Mouse (Mus musculus) kidney, adult 2 months (tissue): ENCODE results near the gene Cmbl. TPM values are rescaled to one million over a fixed set of nuclear protein-coding genes. Genes with fewer than 3 reads are reported as not detected.
A peak's percentile ranks its signal among the peaks of the same experiment; 100 is the strongest.

ENCODE experiments used
- DNase-seq: peaks from one replicate; pipeline ENCODE4 v3.0.0; 2021
- H3K27ac ChIP-seq: fragments of 200-500 bp; 2 replicates; pipeline ENCODE4 v1.5.1; 2012; ENCODE audit warnings: low read depth, low read length, control low read depth, inconsistent platforms; ENCODE audit not compliant: insufficient read depth
- H3K27me3 ChIP-seq: fragments of 200-500 bp; replicated peaks from 2 replicates; pipeline ENCODE4 v1.6.1; 2012; ENCODE audit warnings: mild to moderate bottlenecking, moderate library complexity, low read length, inconsistent platforms; ENCODE audit not compliant: control insufficient read depth, insufficient read depth
- H3K36me3 ChIP-seq: fragments of 200-500 bp; 2 replicates; pipeline ENCODE4 v1.6.1; 2012; ENCODE audit warnings: mild to moderate bottlenecking, moderate library complexity, low read length, inconsistent platforms; ENCODE audit not compliant: control insufficient read depth, insufficient read depth
- H3K4me1 ChIP-seq: fragments of 200-500 bp; 2 replicates; pipeline ENCODE4 v1.6.1; 2011; ENCODE audit warnings: low read length; ENCODE audit not compliant: control insufficient read depth, insufficient read depth
- H3K4me3 ChIP-seq: fragments of 200-500 bp; 2 replicates; pipeline ENCODE4 v1.5.1; 2011; ENCODE audit warnings: mild to moderate bottlenecking, low read depth, low read length, control low read depth; ENCODE audit not compliant: insufficient read depth
- CTCF ChIP-seq: fragments of 200-500 bp; conservative IDR thresholded peaks from 2 replicates; pipeline ENCODE4 v1.5.1; 2011; ENCODE audit warnings: low read depth, mild to moderate bottlenecking, control low read depth, low read length, moderate library complexity, mixed read lengths; ENCODE audit not compliant: insufficient read depth, insufficient read length
- POLR2A ChIP-seq: fragments of 200-500 bp; IDR thresholded peaks from one replicate; pipeline ENCODE4 v1.6.1; 2011; ENCODE audit warnings: low read depth, low read length, control low read depth
- WGBS: fragments of 180-500 bp; shearing (Covaris S2); methylation state at CpG from one replicate; pipeline ENCODE4 v1.1.7; 2018; 5-methylcytosine and 5-hydroxymethylcytosine counted together
- polyA plus RNA-seq: library from polyadenylated mRNA; depleted of rRNA; stranded (reverse); fragments of >200 nt; gene quantifications from 2 replicates; pipeline ENCODE4 v1.2.3, GENCODE M21; 2012

Cmbl gene
- polyA plus RNA-seq, 1 experiment: 361 TPM

- Histone ChIP-seq H3K27ac (peak overlapping the region; percentile 68; the same call in 1 of the 2 replicates), H3K27me3 (no peaks in the 10 kb centered on the region), H3K4me1 (peaks cover 39% of the 10 kb centered on the region), H3K36me3 (no peaks in the 10 kb centered on the region), H3K4me3 (no peak overlapping the region)
- DNase-seq: no peak
- 28% methylated on average over 1 of the region's 1 CpGs for WGBS
- TF ChIP-seq CTCF (no peak), POLR2A (no peak)
These were observed 24.7 kb upstream of the Cmbl start for GRCm38 (mm10) chr15:31540513-31540802.

- Histone ChIP-seq H3K4me3 (no peak overlapping the region), H3K27me3 (no peaks in the 10 kb centered on the region), H3K27ac (peak overlapping the region; percentile 92), H3K36me3 (no peaks in the 10 kb centered on the region), H3K4me1 (peaks cover 41% of the 10 kb centered on the region)
- no peak for TF ChIP-seq CTCF
- TF ChIP-seq POLR2A: no peak
- peak; percentile 77 for DNase-seq
- 13% methylated on average over 10 of the region's 10 CpGs for WGBS
These were observed 22.9 kb upstream of the Cmbl start for GRCm38 (mm10) chr15:31542013-31542958.

- 20% methylated on average over 3 of the region's 3 CpGs for WGBS
- DNase-seq: no peak
- Histone ChIP-seq H3K36me3 (no peaks in the 10 kb centered on the region), H3K4me1 (peaks cover 41% of the 10 kb centered on the region), H3K4me3 (no peak overlapping the region), H3K27me3 (no peaks in the 10 kb centered on the region), H3K27ac (peak overlapping the region; percentile 36; the same call in 1 of the 2 replicates)
- TF ChIP-seq POLR2A (no peak), CTCF (no peak)
These were observed 21.9 kb upstream of the Cmbl start for GRCm38 (mm10) chr15:31543246-31543645.

- Histone ChIP-seq H3K36me3 (no peaks in the 10 kb centered on the region), H3K27ac (peak overlapping the region; percentile 89), H3K27me3 (no peaks in the 10 kb centered on the region), H3K4me3 (no peak overlapping the region), H3K4me1 (peaks cover 38% of the 10 kb centered on the region)
- WGBS: 49% methylated on average over 1 of the region's 1 CpGs
- TF ChIP-seq CTCF (no peak), POLR2A (no peak)
- peak; percentile 83 for DNase-seq
These were observed 20.1 kb upstream of the Cmbl start for GRCm38 (mm10) chr15:31545058-31545457.

GRCm38 (mm10) chr15:31546291-31546690, 18.9 kb upstream of the Cmbl start:
- no peaks in the 10 kb centered on the region for H3K27me3 ChIP-seq
- H3K4me3 ChIP-seq: no peak overlapping the region
- DNase-seq: no peak
- TF ChIP-seq CTCF: no peak
- TF ChIP-seq POLR2A: no peak
- peaks cover 26% of the 10 kb centered on the region for H3K4me1 ChIP-seq
- WGBS: 77% methylated on average over 6 of the region's 6 CpGs
- H3K36me3 ChIP-seq: no peaks in the 10 kb centered on the region
- no peak overlapping the region; the same call in 1 of the 2 replicates for H3K27ac ChIP-seq

- H3K27ac ChIP-seq: no peak overlapping the region
- no peak for DNase-seq
These were observed 17.8 kb upstream of the Cmbl start for GRCm38 (mm10) chr15:31547421-31547820.

GRCm38 (mm10) chr15:31550381-31550780, 14.8 kb upstream of the Cmbl start:
- WGBS: 63% methylated on average over 4 of the region's 4 CpGs
- TF ChIP-seq CTCF: no peak
- TF ChIP-seq POLR2A: no peak

More at GRCm38 (mm10) chr15:31547421-31547820, 17.8 kb upstream of the Cmbl start:
- H3K4me1 ChIP-seq: peaks cover 17% of the 10 kb centered on the region
- no peaks in the 10 kb centered on the region for H3K36me3 ChIP-seq
- TF ChIP-seq CTCF: no peak
- no peak for TF ChIP-seq POLR2A
- H3K27me3 ChIP-seq: no peaks in the 10 kb centered on the region
- 70% methylated on average over 5 of the region's 5 CpGs for WGBS
- H3K4me3 ChIP-seq: no peak overlapping the region

More at GRCm38 (mm10) chr15:31550381-31550780, 14.8 kb upstream of the Cmbl start:
- Histone ChIP-seq H3K27me3 (no peaks in the 10 kb centered on the region), H3K36me3 (no peaks in the 10 kb centered on the region), H3K4me3 (no peak overlapping the region), H3K27ac (no peak overlapping the region), H3K4me1 (peaks cover 5% of the 10 kb centered on the region; the same call in 1 of the 2 replicates)
- DNase-seq: no peak
